Mouse (Mus musculus): ENCODE data around the gene Henmt1. TPM values are rescaled to one million over a fixed set of nuclear protein-coding genes. Genes with fewer than 3 reads are reported as not detected.

The Henmt1 gene
- polyA plus RNA-seq, 1 experiment from 2014 or later, result not detected

DNA sequence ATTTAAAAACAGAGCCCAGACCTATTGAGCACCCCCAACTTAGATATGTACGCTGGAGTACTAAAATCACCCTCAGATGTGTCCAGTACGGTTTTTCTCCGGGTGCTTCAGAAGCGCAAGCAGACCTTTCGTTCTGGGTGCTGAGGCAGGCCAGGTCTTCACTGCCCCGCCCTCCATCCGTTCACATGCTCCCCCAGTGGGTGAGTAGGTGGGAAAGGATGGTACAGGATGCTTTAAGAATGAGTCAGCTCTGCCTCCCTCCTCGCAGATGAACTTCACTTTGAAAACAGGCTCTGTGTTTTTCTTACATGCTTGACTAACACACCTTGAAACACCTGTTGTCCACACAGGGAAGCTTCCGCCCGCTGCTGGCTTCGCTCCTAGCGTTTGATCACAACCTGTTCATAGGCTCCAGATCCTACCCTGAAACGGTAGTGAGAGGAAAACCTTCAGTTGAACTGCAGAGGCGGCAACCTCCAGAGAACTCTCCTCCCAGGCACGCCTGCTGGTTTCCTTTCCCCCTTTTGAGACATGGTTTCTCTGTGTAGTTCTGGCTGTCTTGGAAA, 35.3 kb downstream of the Henmt1 start:
- WGBS (ENCODE audit: insufficient replicate concordance), result 72% methylated on average over 15 of the region's 15 CpGs

DNA sequence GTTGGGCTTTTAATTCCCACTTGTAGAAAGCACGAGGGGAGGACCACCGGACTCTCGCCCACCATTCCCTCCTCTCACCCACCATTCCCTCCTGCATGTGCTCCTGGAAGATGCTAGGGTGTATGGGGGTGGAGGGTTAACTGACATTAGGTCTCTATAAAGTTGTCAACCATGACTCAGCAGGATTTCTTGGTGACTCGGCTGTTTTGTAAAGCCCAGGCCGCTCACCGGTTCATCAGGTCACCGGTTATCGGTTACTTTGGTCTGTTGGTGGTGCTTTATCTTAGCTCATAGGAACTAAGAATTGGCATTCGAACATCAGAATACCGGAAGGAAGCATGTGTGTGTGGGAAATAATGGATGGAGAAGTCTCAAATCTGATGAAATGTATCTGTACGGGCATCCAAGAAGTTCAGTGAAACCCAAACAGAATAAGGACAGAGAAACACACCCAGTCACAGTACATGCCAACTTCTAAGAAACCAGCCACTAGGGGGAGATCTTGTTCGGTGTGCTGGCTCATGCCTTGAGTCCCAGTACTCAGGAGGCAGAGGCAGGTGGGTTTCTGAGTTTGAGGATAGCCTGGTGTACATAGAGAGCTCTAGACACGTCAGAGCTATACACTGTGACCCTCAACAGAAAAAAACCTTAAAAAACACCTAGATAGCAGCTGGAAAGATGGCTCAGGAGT, 37.8 kb downstream of the Henmt1 start:
- no peak overlapping the region for H3K9ac ChIP-seq
- H3K4me2 ChIP-seq, result no peak overlapping the region
- 74% methylated on average over 13 of the region's 13 CpGs for WGBS (ENCODE audit: insufficient replicate concordance)
- H3K4me3 ChIP-seq (replicated peaks), result no peak overlapping the region
- ATAC-seq (ENCODE audit: insufficient read depth), result no peak
- peaks cover 6% of the 10 kb centered on the region for H3K4me1 ChIP-seq (replicated peaks)
- no peak overlapping the region for H3K27ac ChIP-seq (replicated peaks)
- H3K27me3 ChIP-seq, result no peaks in the 10 kb centered on the region
- peaks cover 21% of the 10 kb centered on the region for H3K36me3 ChIP-seq (replicated peaks)
- H3K9me3 ChIP-seq (replicated peaks), result no peaks in the 10 kb centered on the region

More for the DNA sequence above, 35.3 kb downstream of the Henmt1 start:
- Histone ChIP-seq H3K4me1 (replicated peaks) (peaks cover 3% of the 10 kb centered on the region; the same call in 1 of the 2 replicates), H3K36me3 (replicated peaks) (peaks cover 14% of the 10 kb centered on the region), H3K9me3 (replicated peaks) (no peaks in the 10 kb centered on the region), H3K9ac (no peak overlapping the region), H3K4me2 (no peak overlapping the region), H3K27me3 (no peaks in the 10 kb centered on the region), H3K27ac (replicated peaks) (no peak overlapping the region), H3K4me3 (replicated peaks) (no peak overlapping the region)
- ATAC-seq (ENCODE audit: insufficient read depth), result no peak

DNA sequence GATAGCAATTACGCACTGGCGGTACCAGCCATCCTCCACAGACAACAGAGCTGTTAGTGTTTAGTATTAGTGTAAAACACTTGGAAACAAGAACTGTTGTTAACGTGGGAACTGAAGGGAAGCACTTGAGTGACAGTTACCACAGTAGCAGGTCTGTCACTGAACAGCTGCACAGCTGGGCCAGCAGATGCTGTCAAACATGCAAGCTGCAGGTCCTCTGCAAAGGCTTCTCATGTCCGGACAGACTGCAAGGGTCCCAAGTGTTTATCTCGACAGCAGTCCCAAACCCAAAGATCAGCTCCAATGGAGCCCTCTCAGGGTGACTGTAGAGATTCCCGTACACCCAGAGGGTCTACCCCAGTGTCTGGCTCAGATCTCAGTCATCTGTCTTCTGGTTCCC, 42.3 kb downstream of the Henmt1 start:
- ATAC-seq (ENCODE audit: insufficient read depth), result peak; percentile 21; the same call in 1 of the 2 replicates
- Histone ChIP-seq H3K27ac (replicated peaks) (no peak overlapping the region), H3K9ac (no peak overlapping the region), H3K4me2 (no peak overlapping the region), H3K4me3 (replicated peaks) (no peak overlapping the region), H3K36me3 (replicated peaks) (peaks cover 21% of the 10 kb centered on the region), H3K4me1 (replicated peaks) (peaks cover 13% of the 10 kb centered on the region), H3K9me3 (replicated peaks) (no peaks in the 10 kb centered on the region), H3K27me3 (no peaks in the 10 kb centered on the region)
- 33% methylated on average over 6 of the region's 6 CpGs for WGBS (ENCODE audit: insufficient replicate concordance)

DNA sequence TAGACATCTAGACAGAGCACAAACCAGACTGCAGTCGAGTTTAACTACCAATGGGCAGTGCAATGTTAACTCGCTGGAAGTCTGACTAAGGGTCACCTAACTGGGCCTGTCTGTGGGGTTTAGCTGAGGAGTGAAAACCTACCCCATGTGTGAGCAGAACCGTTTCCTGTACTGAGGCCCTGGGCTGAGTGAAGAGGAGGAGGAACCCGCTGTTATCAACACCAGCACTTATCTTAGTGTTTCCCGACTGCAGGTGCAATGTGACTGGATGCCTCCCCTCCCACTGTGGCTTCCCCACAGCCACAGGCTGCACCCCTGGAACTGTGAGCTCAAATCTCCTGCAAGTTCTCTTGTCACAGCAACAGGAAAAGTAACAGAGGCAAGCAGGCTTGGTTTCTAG, 44.3 kb downstream of the Henmt1 start:
- peaks cover 13% of the 10 kb centered on the region for H3K4me1 ChIP-seq (replicated peaks)
- ATAC-seq (ENCODE audit: insufficient read depth), result peak; percentile 74
- H3K27ac ChIP-seq (replicated peaks), result no peak overlapping the region
- 12% methylated on average over 5 of the region's 5 CpGs for WGBS (ENCODE audit: insufficient replicate concordance)
- H3K27me3 ChIP-seq, result no peaks in the 10 kb centered on the region
- H3K36me3 ChIP-seq (replicated peaks), result peaks cover 15% of the 10 kb centered on the region
- H3K4me3 ChIP-seq (replicated peaks), result no peak overlapping the region
- H3K9ac ChIP-seq, result no peak overlapping the region
- peak overlapping the region; percentile 15; the same call in 1 of the 2 replicates for H3K4me2 ChIP-seq
- no peaks in the 10 kb centered on the region for H3K9me3 ChIP-seq (replicated peaks)

DNA sequence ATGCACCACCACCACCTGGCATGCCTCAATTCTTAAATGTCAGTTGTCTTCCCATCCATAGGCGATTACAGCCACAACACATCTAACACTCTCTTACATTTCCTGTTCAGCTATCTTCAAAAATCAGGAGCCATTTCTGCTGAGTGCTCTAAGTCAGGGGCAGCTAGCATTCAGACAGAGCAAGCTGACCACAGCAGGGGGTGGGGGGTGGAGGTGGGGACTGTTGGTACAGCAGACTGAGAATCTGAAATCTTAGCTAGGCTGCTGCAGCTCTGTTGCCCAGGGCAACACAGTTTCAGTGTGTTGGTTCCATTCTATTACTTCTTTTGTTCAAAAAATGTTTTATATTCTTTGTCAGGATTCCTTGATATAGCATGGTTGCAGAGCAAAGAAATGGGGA, 46.9 kb downstream of the Henmt1 start:
- WGBS (ENCODE audit: insufficient replicate concordance), result 36% methylated on average over 1 of the region's 1 CpGs
- Histone ChIP-seq H3K36me3 (replicated peaks) (no peaks in the 10 kb centered on the region), H3K27me3 (no peaks in the 10 kb centered on the region), H3K9me3 (replicated peaks) (no peaks in the 10 kb centered on the region), H3K4me2 (no peak overlapping the region), H3K27ac (replicated peaks) (no peak overlapping the region), H3K9ac (no peak overlapping the region), H3K4me3 (replicated peaks) (no peak overlapping the region), H3K4me1 (replicated peaks) (peaks cover 13% of the 10 kb centered on the region)
- ATAC-seq (ENCODE audit: insufficient read depth), result no peak

DNA sequence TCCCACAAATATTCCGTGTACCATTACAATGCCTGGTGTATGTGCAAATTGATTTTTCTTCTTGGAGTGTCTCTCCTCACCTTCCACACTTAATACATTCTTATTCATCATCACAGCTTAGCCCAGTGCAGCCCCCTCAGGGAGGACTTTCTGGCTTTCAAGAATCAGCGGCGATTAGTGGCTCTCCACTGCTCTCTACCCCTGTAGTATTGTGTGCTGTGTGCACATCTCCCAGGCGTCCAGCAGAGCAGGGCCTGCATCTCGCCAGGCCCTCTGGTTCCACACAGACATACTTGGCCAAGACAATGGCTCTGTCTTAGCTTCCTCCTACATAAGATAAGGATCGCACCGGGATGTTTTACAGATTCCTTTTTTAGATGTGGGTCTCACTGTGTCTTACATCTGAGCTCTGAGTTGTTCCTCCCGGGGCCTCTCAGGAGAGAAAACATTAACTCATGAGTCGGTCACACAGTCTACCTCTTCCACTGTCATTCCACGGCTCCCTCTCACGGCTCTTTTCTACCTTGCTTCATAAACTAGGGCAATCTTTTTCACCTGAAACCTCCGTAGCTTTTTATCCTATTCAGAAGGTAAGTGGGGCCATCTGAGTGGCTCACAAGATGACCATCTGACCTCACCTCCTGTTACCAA, 47.5 kb downstream of the Henmt1 start:
- Histone ChIP-seq H3K4me3 (replicated peaks) (no peak overlapping the region), H3K4me1 (replicated peaks) (peaks cover 13% of the 10 kb centered on the region), H3K27ac (replicated peaks) (no peak overlapping the region), H3K27me3 (no peaks in the 10 kb centered on the region), H3K4me2 (no peak overlapping the region), H3K9me3 (replicated peaks) (no peaks in the 10 kb centered on the region), H3K9ac (no peak overlapping the region), H3K36me3 (replicated peaks) (no peaks in the 10 kb centered on the region)
- ATAC-seq (ENCODE audit: insufficient read depth), result no peak
- 63% methylated on average over 12 of the region's 12 CpGs for WGBS (ENCODE audit: insufficient replicate concordance)

DNA sequence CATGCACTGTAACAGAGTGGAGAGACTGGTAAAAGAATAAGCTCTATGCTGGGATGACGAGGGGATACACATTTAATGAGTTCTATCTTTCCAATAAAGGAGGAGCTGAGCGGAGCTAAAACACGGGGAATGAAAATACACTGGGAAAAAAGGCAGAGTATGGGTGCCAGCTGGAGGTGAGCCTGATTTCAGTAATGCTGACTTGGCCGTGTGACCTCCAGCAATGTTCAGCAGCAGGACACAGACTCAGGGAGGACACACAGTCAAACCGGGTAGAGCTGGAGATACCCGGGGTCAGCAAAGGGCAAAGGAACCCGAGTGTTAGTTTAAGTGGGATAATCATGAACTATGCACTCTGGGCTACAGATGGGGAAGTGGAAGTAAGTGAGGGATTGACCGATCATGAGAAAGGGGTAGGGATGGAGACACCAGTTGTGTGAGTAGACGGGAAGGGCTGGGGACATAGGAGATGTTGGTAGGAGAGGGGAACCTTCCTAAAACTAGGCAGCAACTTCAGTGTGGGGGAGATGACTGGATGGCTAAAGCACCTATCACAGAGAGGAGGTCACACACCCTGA, 50.4 kb downstream of the Henmt1 start:
- Histone ChIP-seq H3K9me3 (replicated peaks) (no peaks in the 10 kb centered on the region), H3K4me1 (replicated peaks) (peaks cover 3% of the 10 kb centered on the region; the same call in 1 of the 2 replicates), H3K9ac (no peak overlapping the region), H3K36me3 (replicated peaks) (no peaks in the 10 kb centered on the region), H3K4me2 (no peak overlapping the region), H3K27me3 (no peaks in the 10 kb centered on the region), H3K27ac (replicated peaks) (no peak overlapping the region), H3K4me3 (replicated peaks) (no peak overlapping the region)
- WGBS (ENCODE audit: insufficient replicate concordance), result 63% methylated on average over 9 of the region's 9 CpGs
- no peak for ATAC-seq (ENCODE audit: insufficient read depth)

DNA sequence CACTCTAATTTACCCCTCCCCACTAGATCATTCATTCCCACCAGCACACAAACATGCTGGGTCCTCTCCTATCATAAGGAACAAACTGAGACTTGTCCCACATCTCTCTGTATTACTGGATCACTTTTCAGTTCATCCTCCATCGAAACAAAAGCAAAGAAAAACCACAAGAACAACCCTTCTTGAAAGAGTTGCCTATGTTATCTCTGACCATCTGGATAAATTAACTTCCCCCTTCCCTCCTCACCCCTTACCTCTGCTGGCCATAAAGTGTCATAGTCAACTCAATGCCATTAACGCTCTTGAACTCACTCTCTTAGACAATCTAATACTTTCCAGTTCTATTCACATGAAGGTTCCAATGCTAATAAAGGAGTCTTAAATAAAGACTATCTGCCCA, 54.8 kb downstream of the Henmt1 start:
- Histone ChIP-seq H3K4me1 (replicated peaks) (peaks cover 14% of the 10 kb centered on the region), H3K27ac (replicated peaks) (no peak overlapping the region), H3K9ac (no peak overlapping the region), H3K9me3 (replicated peaks) (no peaks in the 10 kb centered on the region), H3K4me3 (replicated peaks) (no peak overlapping the region), H3K4me2 (no peak overlapping the region), H3K36me3 (replicated peaks) (no peaks in the 10 kb centered on the region), H3K27me3 (no peaks in the 10 kb centered on the region)
- 20% methylated on average over 2 of the region's 2 CpGs for WGBS (ENCODE audit: insufficient replicate concordance)
- no peak for ATAC-seq (ENCODE audit: insufficient read depth)

DNA sequence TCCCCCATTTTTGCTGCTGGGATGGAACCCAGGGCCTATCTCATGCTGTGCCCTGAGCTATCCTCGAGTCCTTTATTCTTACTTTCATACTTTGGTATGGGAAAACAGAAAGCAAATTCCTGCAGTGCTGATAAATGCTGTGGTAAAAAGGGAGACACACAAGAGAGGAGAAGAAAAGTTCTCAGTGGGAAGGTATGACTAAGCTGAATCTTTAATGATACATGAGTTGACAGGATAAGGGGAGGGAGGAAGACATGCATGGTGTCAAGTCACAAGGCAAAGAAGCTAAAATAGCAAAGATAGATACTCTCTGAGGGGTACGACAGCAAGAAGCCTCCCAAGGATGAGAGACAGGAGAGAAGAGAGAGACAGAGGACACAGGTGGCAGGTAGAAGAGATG, 55.7 kb downstream of the Henmt1 start:
- Histone ChIP-seq H3K4me1 (replicated peaks) (peaks cover 14% of the 10 kb centered on the region), H3K27ac (replicated peaks) (no peak overlapping the region), H3K4me3 (replicated peaks) (no peak overlapping the region), H3K4me2 (no peak overlapping the region), H3K27me3 (no peaks in the 10 kb centered on the region), H3K36me3 (replicated peaks) (no peaks in the 10 kb centered on the region), H3K9me3 (replicated peaks) (no peaks in the 10 kb centered on the region), H3K9ac (no peak overlapping the region)
- ATAC-seq (ENCODE audit: insufficient read depth), result no peak
- 19% methylated on average over 2 of the region's 2 CpGs for WGBS (ENCODE audit: insufficient replicate concordance)

DNA sequence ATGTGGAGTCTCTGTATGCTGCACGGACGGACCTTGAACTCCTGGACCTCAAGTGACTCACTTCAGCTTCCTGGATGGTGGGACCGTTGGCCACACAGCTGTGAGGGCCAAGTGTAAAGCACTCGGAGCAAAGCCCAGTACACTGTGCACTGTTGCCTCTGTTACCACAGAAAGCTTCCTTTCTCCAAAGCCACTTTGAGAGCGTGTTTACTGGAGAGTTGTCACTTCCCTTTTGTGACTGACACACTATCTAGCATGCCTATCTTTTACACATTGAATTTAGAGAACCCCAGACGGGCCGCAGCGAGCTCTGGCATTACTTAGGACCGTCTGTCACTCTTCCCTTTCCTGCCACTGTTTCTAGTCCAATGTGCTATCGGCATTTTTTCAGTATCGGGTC, 57.6 kb downstream of the Henmt1 start:
- Histone ChIP-seq H3K9me3 (replicated peaks) (no peaks in the 10 kb centered on the region), H3K9ac (no peak overlapping the region), H3K4me2 (peak overlapping the region; percentile 56), H3K27me3 (no peaks in the 10 kb centered on the region), H3K4me1 (replicated peaks) (peaks cover 14% of the 10 kb centered on the region), H3K36me3 (replicated peaks) (no peaks in the 10 kb centered on the region), H3K27ac (replicated peaks) (0 out of 2 replicates have a peak overlapping the region, but pooled peaks have one; percentile 31), H3K4me3 (replicated peaks) (peak overlapping the region; percentile 20)
- 17% methylated on average over 11 of the region's 11 CpGs for WGBS (ENCODE audit: insufficient replicate concordance)
- ATAC-seq (ENCODE audit: insufficient read depth), result peak; percentile 42

DNA sequence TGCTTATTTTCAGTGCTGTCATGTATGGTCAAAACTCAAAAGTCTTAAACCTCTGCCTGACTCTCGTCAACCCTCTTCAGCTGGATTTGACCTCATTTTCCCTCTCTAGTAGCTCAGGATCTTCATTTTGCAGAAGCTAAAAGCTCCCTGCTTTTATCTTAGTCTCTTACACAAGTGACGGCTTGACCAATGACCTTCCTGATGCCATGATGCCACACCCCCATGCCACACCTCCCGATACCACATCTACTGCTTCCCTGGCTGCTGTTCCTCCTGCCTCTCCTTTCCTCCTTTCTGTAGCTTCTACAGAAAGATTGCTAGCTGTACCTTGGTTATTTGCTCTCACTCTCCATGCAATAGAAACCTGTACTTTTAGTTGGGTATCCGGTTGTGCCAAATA, 58.1 kb downstream of the Henmt1 start:
- Histone ChIP-seq H3K4me3 (replicated peaks) (peak overlapping the region; percentile 20), H3K27me3 (no peaks in the 10 kb centered on the region), H3K36me3 (replicated peaks) (no peaks in the 10 kb centered on the region), H3K27ac (replicated peaks) (0 out of 2 replicates have a peak overlapping the region, but pooled peaks have one; percentile 31), H3K4me2 (peak overlapping the region; percentile 56), H3K4me1 (replicated peaks) (peaks cover 14% of the 10 kb centered on the region), H3K9ac (no peak overlapping the region), H3K9me3 (replicated peaks) (no peaks in the 10 kb centered on the region)
- WGBS (ENCODE audit: insufficient replicate concordance), result 17% methylated on average over 4 of the region's 4 CpGs
- peak; percentile 65 for ATAC-seq (ENCODE audit: insufficient read depth)

All from liver, embryonic 15.5 days (tissue).